Mouse (Mus musculus) brain, adult 10 weeks (tissue): ENCODE data around the gene Gm8113. TPM values are rescaled to one million over a fixed set of nuclear protein-coding genes. Genes with fewer than 3 reads are reported as not detected.

Experiments used
- polyA plus RNA-seq: library from polyadenylated mRNA; stranded (reverse); fragments of 350-450 nt; fragmentation: Illumina TruSeq; extraction: RNeasy Lipid Tissue Mini Kit (QIAGEN cat#74804); gene quantifications from one replicate; pipeline ENCODE4 v1.2.3, GENCODE M21; 2015; ENCODE audit warnings: low read depth, low replicate concordance

Gene Gm8113
- polyA plus RNA-seq = 0.16 TPM

GRCm38 (mm10) chr14:43924688-43925403 lies at the start of gene Gm8113:
Gene Gm8113 (plus strand): TSS chr14:43925390.

GRCm38 (mm10) chr14:43875417-43875816 lies 49.8 kb upstream of the Gm8113 start, which contains the start of gene Ear1:
Gene Ear1 (minus strand): TSS chr14:43875517.

GRCm38 (mm10) chr14:43923459-43923858 lies 1.7 kb upstream of the Gm8113 start, which contains the start of gene Ear10:
Gene Ear10 (minus strand): TSS chr14:43923559.

GRCm38 (mm10) chr14:43956769-43957168 lies 31.6 kb downstream of the Gm8113 start, which contains the start of gene Ang5:
Gene Ang5 (plus strand): TSS chr14:43957069.

Other genes with a start within 250 kb of the Gm8113 start
- gene Gm8165, start 248.2 kb upstream of the Gm8113 start, polyA plus RNA-seq = not detected
- gene Gm7324, start 227.6 kb upstream of the Gm8113 start, polyA plus RNA-seq = 0.55 TPM
- not detected for gene Gm16506, start 197.9 kb upstream of the Gm8113 start, polyA plus RNA-seq
- gene Gm6526, start 177.5 kb upstream of the Gm8113 start, polyA plus RNA-seq = not detected
- gene Gm8180, start 140.6 kb upstream of the Gm8113 start, polyA plus RNA-seq = not detected
- gene Ear1, start 49.9 kb upstream of the Gm8113 start, polyA plus RNA-seq = not detected
- not detected for gene Ear10, start 1.8 kb upstream of the Gm8113 start, polyA plus RNA-seq
- gene Ang5, start 31.7 kb downstream of the Gm8113 start, polyA plus RNA-seq = not detected
- not detected for gene Ang6, start 76.9 kb downstream of the Gm8113 start, polyA plus RNA-seq
- not detected for gene Ear2, start 177.3 kb downstream of the Gm8113 start, polyA plus RNA-seq
- not detected for gene Gm3327, start 198.5 kb downstream of the Gm8113 start, polyA plus RNA-seq